Mouse (Mus musculus): ENCODE measurements around the gene Ramp2.

Ramp2 gene

GRCm38 (mm10) chr11:101265906-101266305 lies 20.1 kb downstream of the Ramp2 start:
- DNase-seq (ENCODE audit: low spot score in 2 of 2) = no peak

GRCm38 (mm10) chr11:101269577-101270116 lies 23.8 kb downstream of the Ramp2 start:
- no peak for DNase-seq (ENCODE audit: low spot score in 2 of 2)

GRCm38 (mm10) chr11:101272446-101272845 lies 26.6 kb downstream of the Ramp2 start:
- no peak for DNase-seq (ENCODE audit: low spot score in 2 of 2)

- DNase-seq (ENCODE audit: low spot score in 2 of 2) = peak in 1 of 2 experiments; percentile 56
Measured at GRCm38 (mm10) chr11:101275309-101275708, 29.5 kb downstream of the Ramp2 start.

GRCm38 (mm10) chr11:101276319-101277070 lies 30.7 kb downstream of the Ramp2 start:
- peak in 1 of 2 experiments; percentile 64 for DNase-seq (ENCODE audit: low spot score in 2 of 2)

- DNase-seq (ENCODE audit: low spot score in 2 of 2) = peak in 1 of 2 experiments; percentile 61
Measured at GRCm38 (mm10) chr11:101277381-101278222, 31.8 kb downstream of the Ramp2 start.

- DNase-seq (ENCODE audit: low spot score in 2 of 2) = peak; percentile 78 to 87
Measured at GRCm38 (mm10) chr11:101278223-101279192, 32.7 kb downstream of the Ramp2 start, which contains the start of the genes Cntd1 and Coa3. Cntd1 (plus strand) TSS chr11:101279012. Coa3 (minus strand) TSS chr11:101279114.

GRCm38 (mm10) chr11:101279193-101279569 lies 33.4 kb downstream of the Ramp2 start:
- peak in 1 of 2 experiments; percentile 66 for DNase-seq (ENCODE audit: low spot score in 2 of 2)

- DNase-seq (ENCODE audit: low spot score in 2 of 2) = no peak
Measured at GRCm38 (mm10) chr11:101280837-101281236, 35.0 kb downstream of the Ramp2 start.

- DNase-seq (ENCODE audit: low spot score in 2 of 2) = no peak
Measured at GRCm38 (mm10) chr11:101282896-101283295, 37.1 kb downstream of the Ramp2 start.

- no peak for DNase-seq (ENCODE audit: low spot score in 2 of 2)
Measured at GRCm38 (mm10) chr11:101283805-101284204, 38.0 kb downstream of the Ramp2 start.

GRCm38 (mm10) chr11:101287306-101287705 lies 41.5 kb downstream of the Ramp2 start:
- no peak for DNase-seq (ENCODE audit: low spot score in 2 of 2)

- DNase-seq (ENCODE audit: low spot score in 2 of 2) = no peak
Measured at GRCm38 (mm10) chr11:101291231-101291630, 45.4 kb downstream of the Ramp2 start.

GRCm38 (mm10) chr11:101295191-101295590 lies 49.4 kb downstream of the Ramp2 start:
- DNase-seq (ENCODE audit: low spot score in 2 of 2) = no peak

GRCm38 (mm10) chr11:101300881-101301280 lies 55.1 kb downstream of the Ramp2 start:
- peak; percentile 60 to 75 for DNase-seq (ENCODE audit: low spot score in 2 of 2)

- DNase-seq (ENCODE audit: low spot score in 2 of 2) = no peak
Measured at GRCm38 (mm10) chr11:101301299-101302003, 55.6 kb downstream of the Ramp2 start.

- DNase-seq (ENCODE audit: low spot score in 2 of 2) = peak; percentile 97 to 100
Measured at GRCm38 (mm10) chr11:101302004-101302798, 56.4 kb downstream of the Ramp2 start, which contains the start of gene Becn1. Becn1 (minus strand) TSS chr11:101302286.

- DNase-seq (ENCODE audit: low spot score in 2 of 2) = no peak
Measured at GRCm38 (mm10) chr11:101307744-101308143, 61.9 kb downstream of the Ramp2 start.

Measured in spleen, postnatal 4 days (tissue).